Mouse (Mus musculus): ENCODE measurements around the gene Grm4. TPM values are rescaled to one million over a fixed set of nuclear protein-coding genes. Genes with fewer than 3 reads are reported as not detected.
A peak's percentile ranks its signal among the peaks of the same experiment; 100 is the strongest.

Grm4 gene
- polyA plus RNA-seq, 1 experiment from 2014 or later = 1.3 TPM

- no peaks in the 10 kb centered on the region for H3K9me3 ChIP-seq (ENCODE audit: control insufficient read depth, low read length)
- H3K9ac ChIP-seq (ENCODE audit: low read length) = no peak overlapping the region
- no peaks in the 10 kb centered on the region for H3K27me3 ChIP-seq (ENCODE audit: control insufficient read depth, insufficient read depth, low read length)
- H3K27ac ChIP-seq (ENCODE audit: low read depth, low read length) = no peak overlapping the region
- H3K36me3 ChIP-seq (ENCODE audit: control insufficient read depth, insufficient read depth, low read length) = no peaks in the 10 kb centered on the region
- no peak overlapping the region for H3K4me2 ChIP-seq (ENCODE audit: low read depth, low read length, severe bottlenecking)
- no peak for ATAC-seq (replicated peaks; ENCODE audit: low FRiP score)
- no peak overlapping the region for H3K4me3 ChIP-seq (ENCODE audit: low read depth, low read length)
- WGBS = 92% methylated on average over 11 of the region's 11 CpGs
- H3K4me1 ChIP-seq (replicated peaks; ENCODE audit: control insufficient read depth, insufficient read depth, low read length) = peaks cover 14% of the 10 kb centered on the region
- DNase-seq (ENCODE audit: low spot score) = no peak
These were observed 45.6 kb downstream of the Grm4 start for GRCm38 (mm10) chr17:27475650-27476049.

DNA sequence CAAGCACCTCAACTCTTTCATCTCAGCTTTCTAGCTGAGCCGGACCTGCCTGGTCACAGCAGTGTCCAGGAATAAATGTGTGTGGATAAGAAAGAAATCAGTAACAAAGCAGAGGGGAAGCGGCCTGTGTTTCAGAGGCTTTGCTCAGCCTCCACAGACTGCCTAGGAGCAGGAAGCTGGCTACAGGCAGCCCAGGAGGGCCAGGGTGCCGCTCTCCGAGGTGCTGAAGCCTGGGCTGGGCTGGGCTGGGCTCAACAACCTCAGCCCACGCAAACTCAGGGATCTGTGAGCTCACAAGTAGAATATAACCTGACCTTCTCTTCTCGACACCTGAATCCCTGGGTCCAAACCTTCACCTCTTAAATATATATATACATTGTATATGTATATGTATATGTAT, 54.6 kb downstream of the Grm4 start:
- Histone ChIP-seq H3K4me1 (replicated peaks; ENCODE audit: control insufficient read depth, insufficient read depth, low read length) (no peaks in the 10 kb centered on the region), H3K9ac (ENCODE audit: low read length) (no peak overlapping the region), H3K36me3 (ENCODE audit: control insufficient read depth, insufficient read depth, low read length) (no peaks in the 10 kb centered on the region), H3K27me3 (ENCODE audit: control insufficient read depth, insufficient read depth, low read length) (no peaks in the 10 kb centered on the region), H3K4me3 (ENCODE audit: low read depth, low read length) (no peak overlapping the region), H3K4me2 (ENCODE audit: low read depth, low read length, severe bottlenecking) (no peak overlapping the region), H3K9me3 (ENCODE audit: control insufficient read depth, low read length) (no peaks in the 10 kb centered on the region), H3K27ac (ENCODE audit: low read depth, low read length) (no peak overlapping the region)
- ATAC-seq (replicated peaks; ENCODE audit: low FRiP score) (no peak), DNase-seq (ENCODE audit: low spot score) (peak; percentile 81)
- 29% methylated on average over 6 of the region's 6 CpGs for WGBS

DNA sequence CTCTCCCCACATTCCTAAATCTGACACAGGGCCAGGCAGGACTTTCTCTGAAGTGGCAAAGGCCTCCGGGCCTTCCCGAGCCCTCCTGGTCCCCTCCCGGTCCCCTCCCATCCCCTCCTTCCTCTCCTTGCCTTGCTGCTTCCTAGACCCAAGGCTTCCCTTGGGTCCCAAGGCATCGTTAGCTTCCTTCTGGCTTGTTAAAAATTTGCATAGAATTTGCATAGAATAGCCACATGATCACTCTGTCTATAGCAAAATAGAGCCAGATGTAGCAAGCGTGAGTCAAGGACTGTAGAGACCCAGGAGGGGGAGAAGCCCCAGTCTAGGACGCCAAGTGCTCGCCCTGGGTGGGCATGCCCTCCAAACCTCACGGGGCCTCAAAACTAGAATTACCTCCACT, 55.3 kb downstream of the Grm4 start:
- ATAC-seq (replicated peaks; ENCODE audit: low FRiP score) = no peak
- DNase-seq (ENCODE audit: low spot score) = no peak
- H3K4me2 ChIP-seq (ENCODE audit: low read depth, low read length, severe bottlenecking) = no peak overlapping the region
- H3K27ac ChIP-seq (ENCODE audit: low read depth, low read length) = no peak overlapping the region
- no peaks in the 10 kb centered on the region for H3K36me3 ChIP-seq (ENCODE audit: control insufficient read depth, insufficient read depth, low read length)
- no peak overlapping the region for H3K4me3 ChIP-seq (ENCODE audit: low read depth, low read length)
- no peaks in the 10 kb centered on the region for H3K9me3 ChIP-seq (ENCODE audit: control insufficient read depth, low read length)
- H3K9ac ChIP-seq (ENCODE audit: low read length) = no peak overlapping the region
- H3K27me3 ChIP-seq (ENCODE audit: control insufficient read depth, insufficient read depth, low read length) = no peaks in the 10 kb centered on the region
- WGBS = 74% methylated on average over 8 of the region's 8 CpGs
- H3K4me1 ChIP-seq (replicated peaks; ENCODE audit: control insufficient read depth, insufficient read depth, low read length) = no peaks in the 10 kb centered on the region

DNA sequence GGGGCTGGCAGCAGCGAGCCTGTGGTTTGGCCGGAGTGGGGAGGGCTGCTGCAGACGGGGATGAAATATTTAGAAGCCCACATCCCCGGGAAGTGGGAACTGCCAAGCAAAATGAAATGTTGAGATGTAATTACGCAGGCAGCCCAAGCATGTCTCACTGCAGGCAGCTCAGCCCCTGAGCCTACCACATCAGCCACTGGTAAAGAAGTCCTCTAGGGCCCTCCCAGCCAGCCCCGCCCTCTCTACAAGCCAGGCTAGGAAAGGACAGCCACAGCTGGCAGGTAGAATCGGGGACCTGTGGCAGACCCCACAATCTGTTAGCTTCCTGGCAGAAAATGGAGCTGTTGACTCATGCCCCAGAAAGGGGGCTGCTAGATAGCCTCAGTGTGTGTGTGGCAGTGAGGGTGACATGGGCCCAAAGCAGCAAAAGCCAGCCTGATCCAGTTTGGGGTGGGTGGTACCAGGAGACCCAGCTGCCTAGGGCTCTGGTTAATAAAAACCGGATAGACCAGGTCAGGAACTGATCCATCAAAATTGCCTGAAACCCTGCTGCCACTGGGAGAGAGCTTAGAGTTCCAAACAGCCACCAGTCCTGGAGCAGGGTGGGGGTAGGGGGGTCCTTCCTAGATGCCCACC, 56.8 kb downstream of the Grm4 start:
- H3K36me3 ChIP-seq (ENCODE audit: control insufficient read depth, insufficient read depth, low read length) = no peaks in the 10 kb centered on the region
- H3K4me1 ChIP-seq (replicated peaks; ENCODE audit: control insufficient read depth, insufficient read depth, low read length) = no peaks in the 10 kb centered on the region
- no peaks in the 10 kb centered on the region for H3K27me3 ChIP-seq (ENCODE audit: control insufficient read depth, insufficient read depth, low read length)
- DNase-seq (ENCODE audit: low spot score) = no peak
- ATAC-seq (replicated peaks; ENCODE audit: low FRiP score) = no peak
- H3K4me2 ChIP-seq (ENCODE audit: low read depth, low read length, severe bottlenecking) = no peak overlapping the region
- no peaks in the 10 kb centered on the region for H3K9me3 ChIP-seq (ENCODE audit: control insufficient read depth, low read length)
- 66% methylated on average over 8 of the region's 8 CpGs for WGBS
- no peak overlapping the region for H3K27ac ChIP-seq (ENCODE audit: low read depth, low read length)
- H3K4me3 ChIP-seq (ENCODE audit: low read depth, low read length) = no peak overlapping the region
- H3K9ac ChIP-seq (ENCODE audit: low read length) = no peak overlapping the region

GRCm38 (mm10) chr17:27459979-27460378, 61.2 kb downstream of the Grm4 start:
- H3K4me1 ChIP-seq (replicated peaks; ENCODE audit: control insufficient read depth, insufficient read depth, low read length) = no peaks in the 10 kb centered on the region
- DNase-seq (ENCODE audit: low spot score) = no peak
- H3K4me2 ChIP-seq (ENCODE audit: low read depth, low read length, severe bottlenecking) = no peak overlapping the region
- WGBS = 79% methylated on average over 10 of the region's 10 CpGs
- H3K36me3 ChIP-seq (ENCODE audit: control insufficient read depth, insufficient read depth, low read length) = no peaks in the 10 kb centered on the region
- ATAC-seq (replicated peaks; ENCODE audit: low FRiP score) = no peak
- no peak overlapping the region for H3K9ac ChIP-seq (ENCODE audit: low read length)
- H3K4me3 ChIP-seq (ENCODE audit: low read depth, low read length) = no peak overlapping the region
- H3K27ac ChIP-seq (ENCODE audit: low read depth, low read length) = no peak overlapping the region
- H3K27me3 ChIP-seq (ENCODE audit: control insufficient read depth, insufficient read depth, low read length) = no peaks in the 10 kb centered on the region
- no peaks in the 10 kb centered on the region for H3K9me3 ChIP-seq (ENCODE audit: control insufficient read depth, low read length)

DNA sequence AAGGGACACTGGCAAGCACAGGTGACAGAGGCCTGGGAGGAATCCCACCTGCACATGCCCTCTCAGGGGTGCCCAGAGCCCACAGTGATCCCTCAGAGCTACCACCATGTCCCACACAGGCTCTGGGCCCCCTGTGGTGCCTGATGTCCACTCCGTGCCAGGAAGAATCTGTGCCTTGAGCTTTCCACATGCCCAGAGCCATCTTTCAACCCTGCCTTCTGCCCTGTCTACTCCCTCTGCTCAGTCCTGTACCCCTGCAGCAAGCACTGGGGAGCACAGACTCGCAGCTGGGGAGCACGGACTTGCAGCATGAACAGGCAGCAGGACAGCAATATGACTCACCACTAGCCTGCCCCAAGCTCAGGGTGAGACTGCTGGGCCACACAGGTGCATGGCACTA, 62.0 kb downstream of the Grm4 start:
- H3K27ac ChIP-seq (ENCODE audit: low read depth, low read length) = no peak overlapping the region
- WGBS = 89% methylated on average over 3 of the region's 3 CpGs
- H3K9me3 ChIP-seq (ENCODE audit: control insufficient read depth, low read length) = no peaks in the 10 kb centered on the region
- ATAC-seq (replicated peaks; ENCODE audit: low FRiP score) = no peak
- DNase-seq (ENCODE audit: low spot score) = no peak
- no peak overlapping the region for H3K4me2 ChIP-seq (ENCODE audit: low read depth, low read length, severe bottlenecking)
- no peak overlapping the region for H3K4me3 ChIP-seq (ENCODE audit: low read depth, low read length)
- no peaks in the 10 kb centered on the region for H3K4me1 ChIP-seq (replicated peaks; ENCODE audit: control insufficient read depth, insufficient read depth, low read length)
- no peak overlapping the region for H3K9ac ChIP-seq (ENCODE audit: low read length)
- no peaks in the 10 kb centered on the region for H3K27me3 ChIP-seq (ENCODE audit: control insufficient read depth, insufficient read depth, low read length)
- H3K36me3 ChIP-seq (ENCODE audit: control insufficient read depth, insufficient read depth, low read length) = no peaks in the 10 kb centered on the region

DNA sequence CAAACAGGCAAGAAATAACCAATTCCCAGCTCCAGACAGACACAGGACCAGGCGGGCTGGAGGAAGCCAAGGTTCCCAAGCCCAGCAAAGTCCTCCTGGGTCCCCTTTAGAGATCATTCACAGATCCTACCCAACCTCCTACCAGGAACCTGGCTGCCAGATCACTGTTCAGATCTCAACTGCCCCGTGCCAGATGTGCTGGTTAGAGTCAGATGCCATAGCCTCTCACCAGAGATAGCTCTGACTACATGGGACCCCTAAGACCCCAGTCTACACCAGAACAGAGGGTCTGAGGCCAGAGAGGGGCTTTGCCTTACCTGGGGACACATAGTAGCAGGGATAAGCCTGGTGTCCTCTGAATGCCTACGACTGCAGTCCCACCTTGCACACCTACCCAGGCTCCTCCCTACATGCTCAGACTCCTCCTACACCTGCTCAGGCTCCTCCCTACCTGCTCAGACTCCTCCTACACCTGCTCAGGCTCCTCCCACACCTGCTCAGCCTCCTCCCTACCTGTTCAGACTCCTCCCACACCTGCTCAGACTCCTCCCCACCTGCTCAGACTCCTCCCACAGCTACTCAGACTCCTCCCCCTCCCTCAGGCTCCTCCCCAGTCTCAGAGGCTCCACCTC, 63.2 kb downstream of the Grm4 start:
- Histone ChIP-seq H3K4me3 (ENCODE audit: low read depth, low read length) (no peak overlapping the region), H3K9ac (ENCODE audit: low read length) (no peak overlapping the region)

GRCm38 (mm10) chr17:27457038-27457577, 64.1 kb downstream of the Grm4 start:
- Histone ChIP-seq H3K27me3 (ENCODE audit: control insufficient read depth, insufficient read depth, low read length) (no peaks in the 10 kb centered on the region), H3K4me3 (ENCODE audit: low read depth, low read length) (no peak overlapping the region), H3K9ac (ENCODE audit: low read length) (no peak overlapping the region), H3K9me3 (ENCODE audit: control insufficient read depth, low read length) (no peaks in the 10 kb centered on the region), H3K4me2 (ENCODE audit: low read depth, low read length, severe bottlenecking) (no peak overlapping the region), H3K27ac (ENCODE audit: low read depth, low read length) (no peak overlapping the region), H3K4me1 (replicated peaks; ENCODE audit: control insufficient read depth, insufficient read depth, low read length) (no peaks in the 10 kb centered on the region), H3K36me3 (ENCODE audit: control insufficient read depth, insufficient read depth, low read length) (no peaks in the 10 kb centered on the region)
- ATAC-seq (replicated peaks; ENCODE audit: low FRiP score) (no peak), DNase-seq (ENCODE audit: low spot score) (no peak)
- WGBS = 84% methylated on average over 9 of the region's 9 CpGs

More for the DNA sequence above, 63.2 kb downstream of the Grm4 start:
- ATAC-seq (replicated peaks; ENCODE audit: low FRiP score) = no peak
- Histone ChIP-seq H3K4me1 (replicated peaks; ENCODE audit: control insufficient read depth, insufficient read depth, low read length) (no peaks in the 10 kb centered on the region), H3K27ac (ENCODE audit: low read depth, low read length) (no peak overlapping the region), H3K9me3 (ENCODE audit: control insufficient read depth, low read length) (no peaks in the 10 kb centered on the region), H3K36me3 (ENCODE audit: control insufficient read depth, insufficient read depth, low read length) (no peaks in the 10 kb centered on the region), H3K27me3 (ENCODE audit: control insufficient read depth, insufficient read depth, low read length) (no peaks in the 10 kb centered on the region), H3K4me2 (ENCODE audit: low read depth, low read length, severe bottlenecking) (no peak overlapping the region)
- 81% methylated on average over 3 of the region's 3 CpGs for WGBS
- DNase-seq (ENCODE audit: low spot score) = no peak

DNA sequence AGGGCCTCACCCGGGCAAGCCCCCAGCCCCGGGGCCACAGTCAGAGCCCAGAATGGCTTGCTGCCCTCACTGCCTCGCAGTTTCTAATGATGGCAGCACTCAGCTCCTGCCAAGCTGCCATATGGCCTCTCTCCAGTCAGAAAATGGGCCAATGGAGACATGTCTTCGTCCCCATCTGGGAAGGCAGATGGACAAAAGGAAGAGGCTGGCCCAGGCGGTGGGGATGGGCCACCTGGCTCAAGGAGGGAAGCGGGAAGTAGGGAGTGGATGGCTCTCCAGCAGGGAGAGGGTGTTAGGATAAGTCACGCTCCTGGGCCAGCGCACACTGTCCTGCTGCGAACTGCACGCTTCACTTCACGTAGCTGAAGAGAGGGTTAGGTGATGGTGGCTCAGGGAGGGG, 64.8 kb downstream of the Grm4 start:
- H3K36me3 ChIP-seq (ENCODE audit: control insufficient read depth, insufficient read depth, low read length) = no peaks in the 10 kb centered on the region
- H3K4me1 ChIP-seq (replicated peaks; ENCODE audit: control insufficient read depth, insufficient read depth, low read length) = no peaks in the 10 kb centered on the region
- ATAC-seq (replicated peaks; ENCODE audit: low FRiP score) (no peak), DNase-seq (ENCODE audit: low spot score) (no peak)
- H3K4me2 ChIP-seq (ENCODE audit: low read depth, low read length, severe bottlenecking) = no peak overlapping the region
- H3K27me3 ChIP-seq (ENCODE audit: control insufficient read depth, insufficient read depth, low read length) = no peaks in the 10 kb centered on the region
- no peaks in the 10 kb centered on the region for H3K9me3 ChIP-seq (ENCODE audit: control insufficient read depth, low read length)
- no peak overlapping the region for H3K4me3 ChIP-seq (ENCODE audit: low read depth, low read length)
- WGBS = 73% methylated on average over 11 of the region's 11 CpGs
- H3K9ac ChIP-seq (ENCODE audit: low read length) = no peak overlapping the region
- no peak overlapping the region for H3K27ac ChIP-seq (ENCODE audit: low read depth, low read length)
